Mouse (Mus musculus) liver, embryonic 16.5 days (tissue): ENCODE measurements around the gene Kalrn. TPM values are rescaled to one million over a fixed set of nuclear protein-coding genes. Genes with fewer than 3 reads are reported as not detected.

Source experiments
- ATAC-seq: fragments of 200-750 bp; cut with Nextera tagmentation; 2 replicates; pipeline ENCODE4 v1.8.0; 2017; ENCODE audit warnings: low read depth, mild to moderate bottlenecking, moderate number of reproducible peaks, moderate library complexity
- H3K27ac ChIP-seq: fragments of 300-500 bp; sonication (generic); 2 replicates; pipeline ENCODE4 v1.5.1; 2014; ENCODE audit warnings: mild to moderate bottlenecking, low read length
- H3K27me3 ChIP-seq: fragments of 300-500 bp; sonication (generic); 2 replicates; pipeline ENCODE4 v1.6.1; 2014; ENCODE audit warnings: low read depth, low read length, mixed read lengths; ENCODE audit not compliant: control insufficient read depth, insufficient read depth
- H3K36me3 ChIP-seq: fragments of 300-500 bp; sonication (generic); 2 replicates; pipeline ENCODE4 v1.6.1; 2014; ENCODE audit warnings: mild to moderate bottlenecking; ENCODE audit not compliant: control insufficient read depth, insufficient read depth
- H3K4me1 ChIP-seq: fragments of 300-500 bp; sonication (generic); 2 replicates; pipeline ENCODE4 v1.6.1; 2014; ENCODE audit warnings: low read depth, low read length, mixed read lengths; ENCODE audit not compliant: control insufficient read depth
- H3K4me2 ChIP-seq: fragments of 300-500 bp; sonication (generic); 2 replicates; pipeline ENCODE4 v1.6.1; 2014; ENCODE audit warnings: low read depth, low read length, mixed read lengths
- H3K4me3 ChIP-seq: fragments of 300-500 bp; sonication (generic); 2 replicates; pipeline ENCODE4 v1.5.1; 2014; ENCODE audit warnings: low read depth, mild to moderate bottlenecking, low read length
- H3K9ac ChIP-seq: fragments of 300-500 bp; sonication (generic); 2 replicates; pipeline ENCODE4 v1.6.1; 2014; ENCODE audit warnings: low read depth, low read length
- H3K9me3 ChIP-seq: fragments of 300-500 bp; sonication (generic); replicated peaks from 2 replicates; pipeline ENCODE4 v1.6.1; 2016; ENCODE audit warnings: low read length; ENCODE audit not compliant: control insufficient read depth
- WGBS: fragments of 180-500 bp; shearing (Covaris S2); extraction: QIAGEN DNeasy Blood & Tissue Kit; methylation state at CpG from one replicate; pipeline ENCODE4 v1.1.7; 2014; ENCODE audit not compliant: insufficient replicate concordance; 5-methylcytosine and 5-hydroxymethylcytosine counted together
- polyA plus RNA-seq: library from polyadenylated mRNA; unstranded; fragments of >200 nt; fragmentation: Nextera tagmentation; extraction: Ambion mirVana; gene quantifications from 2 replicates; pipeline ENCODE4 v1.2.1, GENCODE M21; 2015

The Kalrn gene
- polyA plus RNA-seq, 1 experiment from 2014 or later, result 11.2 TPM

DNA sequence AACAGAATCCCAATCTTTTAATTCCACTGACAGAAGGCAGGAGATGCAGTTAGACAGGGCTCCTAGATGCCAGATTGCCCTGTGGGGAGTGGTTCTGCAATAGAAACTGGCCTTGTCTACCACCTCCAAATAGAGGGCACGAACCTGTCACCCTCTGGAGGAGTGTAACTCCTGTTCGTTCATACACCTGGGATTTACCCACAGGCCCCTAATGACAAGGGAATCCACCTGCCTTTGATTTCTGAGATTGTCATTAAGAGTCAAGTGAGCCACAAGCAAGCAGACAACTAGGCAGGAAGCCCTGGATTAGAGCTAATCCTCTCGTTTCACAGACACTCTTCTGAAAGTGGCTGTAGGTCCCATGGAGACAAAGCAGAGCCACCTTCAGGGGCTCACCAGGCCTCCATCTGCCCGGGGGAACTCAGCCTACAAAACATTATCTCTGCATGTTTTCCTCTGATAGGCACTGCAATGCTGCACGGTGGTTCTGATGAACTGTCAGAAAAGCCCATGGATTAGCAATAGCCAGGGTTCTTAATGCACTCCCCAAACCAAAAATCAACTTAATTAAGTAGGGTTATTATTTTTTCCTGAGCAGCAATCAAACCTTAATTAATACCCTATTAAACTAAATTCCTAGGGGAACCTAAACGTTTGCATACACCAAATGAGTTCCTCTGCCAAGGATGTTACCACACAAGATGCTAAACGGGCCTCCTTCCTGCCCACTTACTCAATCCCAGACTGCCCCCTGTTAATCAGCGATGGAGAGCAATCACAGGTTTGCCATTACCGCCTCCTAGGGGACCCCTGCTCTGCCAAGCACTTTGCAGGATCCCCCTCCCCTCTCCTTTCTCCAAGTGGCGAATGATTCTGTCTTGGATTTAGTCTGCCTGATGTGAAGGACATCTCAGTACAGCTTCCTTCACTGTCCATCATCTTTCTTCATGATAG, 312.1 kb downstream of the Kalrn start:
- H3K9me3 ChIP-seq, result no peaks in the 10 kb centered on the region
- 36% methylated on average over 10 of the region's 10 CpGs for WGBS

DNA sequence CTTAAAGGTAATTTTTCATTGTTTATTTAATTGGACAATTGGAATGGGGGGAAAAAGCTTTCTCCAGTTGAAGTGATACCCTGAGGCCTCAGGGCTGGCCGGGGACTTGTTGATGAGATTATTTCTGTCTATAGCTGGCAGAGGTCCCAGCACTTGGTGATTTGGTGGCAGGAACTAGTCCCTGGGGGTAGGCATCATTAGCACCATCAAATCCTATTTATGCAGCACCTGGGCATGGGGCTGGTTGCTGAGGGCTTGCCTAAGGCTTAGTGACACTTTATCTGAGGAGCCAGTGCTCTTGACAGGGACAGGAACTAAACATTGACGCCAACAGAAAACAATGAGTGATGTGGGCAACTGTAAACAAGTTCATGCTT, 318.7 kb downstream of the Kalrn start:
- 36% methylated on average over 2 of the region's 2 CpGs for WGBS
- no peaks in the 10 kb centered on the region for H3K36me3 ChIP-seq

More for the DNA sequence above, 312.1 kb downstream of the Kalrn start:
- Histone ChIP-seq H3K27me3 (no peaks in the 10 kb centered on the region), H3K4me3 (no peak overlapping the region), H3K4me2 (no peak overlapping the region), H3K27ac (no peak overlapping the region), H3K36me3 (no peaks in the 10 kb centered on the region), H3K4me1 (no peaks in the 10 kb centered on the region), H3K9ac (no peak overlapping the region)
- ATAC-seq, result no peak

DNA sequence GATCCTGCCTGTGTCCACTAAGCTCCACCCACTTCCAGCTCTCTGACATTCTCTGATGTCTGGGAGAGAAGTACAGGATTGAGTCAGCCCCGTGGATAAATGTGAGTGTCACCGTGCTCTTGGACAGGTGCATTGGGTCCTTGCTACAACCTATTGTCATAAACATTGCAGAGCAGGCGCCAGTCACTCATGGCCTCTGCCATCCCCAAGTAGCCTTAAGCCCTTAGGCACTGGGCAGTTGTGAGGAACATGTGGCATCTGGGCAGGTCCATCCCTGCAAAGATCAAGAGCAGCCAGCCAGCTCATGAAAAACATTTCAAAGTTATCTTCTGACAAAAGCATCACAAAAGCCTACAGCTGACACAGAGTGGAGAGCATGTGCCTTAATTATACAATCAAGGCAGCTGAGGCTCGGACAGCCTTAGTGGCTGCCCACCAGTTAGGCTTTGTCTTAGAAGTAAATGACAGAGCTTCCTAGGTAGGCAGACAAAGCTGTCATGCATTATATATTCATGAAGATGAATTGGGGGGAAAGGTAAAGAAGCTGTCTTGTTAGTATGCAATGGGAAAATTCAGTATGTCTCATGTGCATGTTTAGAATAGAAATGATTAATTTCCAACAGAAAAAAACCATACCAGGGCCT, 319.2 kb downstream of the Kalrn start:
- ATAC-seq, result no peak
- WGBS, result 49% methylated on average over 4 of the region's 4 CpGs
- Histone ChIP-seq H3K36me3 (no peaks in the 10 kb centered on the region), H3K4me2 (no peak overlapping the region), H3K27ac (no peak overlapping the region), H3K4me3 (no peak overlapping the region), H3K9me3 (no peaks in the 10 kb centered on the region), H3K27me3 (no peaks in the 10 kb centered on the region), H3K9ac (no peak overlapping the region), H3K4me1 (no peaks in the 10 kb centered on the region)

More for the DNA sequence above, 318.7 kb downstream of the Kalrn start:
- Histone ChIP-seq H3K27ac (no peak overlapping the region), H3K4me3 (no peak overlapping the region), H3K9ac (no peak overlapping the region), H3K27me3 (no peaks in the 10 kb centered on the region), H3K4me2 (no peak overlapping the region), H3K4me1 (no peaks in the 10 kb centered on the region), H3K9me3 (no peaks in the 10 kb centered on the region)
- no peak for ATAC-seq

DNA sequence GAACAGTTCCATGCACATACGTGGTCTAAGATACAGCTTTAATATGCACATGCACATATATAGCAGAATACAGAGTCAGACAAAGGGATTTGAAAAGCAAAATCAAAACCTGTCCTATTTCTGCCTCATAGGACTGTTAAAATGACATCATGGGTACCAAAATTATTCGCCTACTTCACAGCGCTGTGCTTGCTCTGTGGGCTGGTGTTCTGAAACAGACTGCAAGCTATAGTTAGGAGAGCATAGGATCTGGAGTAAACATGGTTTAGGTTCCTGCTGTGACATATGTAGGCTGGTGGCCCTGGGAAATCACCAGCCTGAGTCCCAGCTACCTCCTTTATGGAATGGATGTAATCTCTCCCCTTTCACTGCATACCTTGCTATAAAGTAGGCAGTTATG, 320.7 kb downstream of the Kalrn start:
- Histone ChIP-seq H3K27me3 (no peaks in the 10 kb centered on the region), H3K4me2 (no peak overlapping the region), H3K9ac (no peak overlapping the region), H3K36me3 (no peaks in the 10 kb centered on the region), H3K9me3 (no peaks in the 10 kb centered on the region), H3K4me3 (no peak overlapping the region), H3K4me1 (no peaks in the 10 kb centered on the region), H3K27ac (no peak overlapping the region)
- no peak for ATAC-seq
- whole genome bisulfite sequencing, result 71% methylated on average over 3 of the region's 3 CpGs

DNA sequence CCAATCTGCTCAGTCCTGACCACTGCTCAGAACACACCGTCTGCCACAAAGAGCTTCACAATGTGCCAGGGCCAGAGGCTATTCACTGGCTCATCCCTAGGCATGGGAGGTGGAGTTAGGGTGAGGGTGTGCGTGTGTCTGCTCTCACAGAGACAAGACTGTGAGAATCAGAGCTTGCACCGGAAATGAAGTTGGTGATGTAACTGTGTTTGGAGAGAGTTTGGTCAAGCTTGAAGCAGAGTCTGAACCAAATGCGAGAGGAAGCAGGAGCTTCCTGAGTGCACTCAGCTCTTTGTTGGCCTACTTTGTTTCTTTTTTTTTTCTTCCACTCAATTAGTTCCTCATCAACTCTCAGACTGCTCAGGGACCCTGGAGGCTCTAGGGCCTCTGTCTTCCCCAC, 325.1 kb downstream of the Kalrn start:
- Histone ChIP-seq H3K9me3 (no peaks in the 10 kb centered on the region), H3K27ac (no peak overlapping the region), H3K27me3 (no peaks in the 10 kb centered on the region), H3K4me1 (no peaks in the 10 kb centered on the region), H3K36me3 (no peaks in the 10 kb centered on the region), H3K4me2 (no peak overlapping the region), H3K9ac (no peak overlapping the region), H3K4me3 (no peak overlapping the region)
- ATAC-seq, result no peak
- WGBS, result 18% methylated on average over 4 of the region's 4 CpGs

GRCm38 (mm10) chr16:34241936-34242729, 331.2 kb downstream of the Kalrn start:
- ATAC-seq, result no peak
- Histone ChIP-seq H3K9ac (no peak overlapping the region), H3K4me3 (no peak overlapping the region), H3K27ac (no peak overlapping the region), H3K4me2 (no peak overlapping the region), H3K36me3 (no peaks in the 10 kb centered on the region), H3K27me3 (no peaks in the 10 kb centered on the region), H3K9me3 (no peaks in the 10 kb centered on the region), H3K4me1 (no peaks in the 10 kb centered on the region)
- 81% methylated on average over 16 of the region's 16 CpGs for WGBS

- H3K4me1 ChIP-seq, result no peaks in the 10 kb centered on the region
- H3K27ac ChIP-seq, result no peak overlapping the region
- WGBS, result 62% methylated on average over 4 of the region's 4 CpGs
- H3K4me2 ChIP-seq, result no peak overlapping the region
- H3K27me3 ChIP-seq, result no peaks in the 10 kb centered on the region
- ATAC-seq, result no peak
- H3K36me3 ChIP-seq, result no peaks in the 10 kb centered on the region
- H3K9ac ChIP-seq, result no peak overlapping the region
- H3K4me3 ChIP-seq, result no peak overlapping the region
- no peaks in the 10 kb centered on the region for H3K9me3 ChIP-seq
Observed at GRCm38 (mm10) chr16:34239618-34240017, 333.7 kb downstream of the Kalrn start.

DNA sequence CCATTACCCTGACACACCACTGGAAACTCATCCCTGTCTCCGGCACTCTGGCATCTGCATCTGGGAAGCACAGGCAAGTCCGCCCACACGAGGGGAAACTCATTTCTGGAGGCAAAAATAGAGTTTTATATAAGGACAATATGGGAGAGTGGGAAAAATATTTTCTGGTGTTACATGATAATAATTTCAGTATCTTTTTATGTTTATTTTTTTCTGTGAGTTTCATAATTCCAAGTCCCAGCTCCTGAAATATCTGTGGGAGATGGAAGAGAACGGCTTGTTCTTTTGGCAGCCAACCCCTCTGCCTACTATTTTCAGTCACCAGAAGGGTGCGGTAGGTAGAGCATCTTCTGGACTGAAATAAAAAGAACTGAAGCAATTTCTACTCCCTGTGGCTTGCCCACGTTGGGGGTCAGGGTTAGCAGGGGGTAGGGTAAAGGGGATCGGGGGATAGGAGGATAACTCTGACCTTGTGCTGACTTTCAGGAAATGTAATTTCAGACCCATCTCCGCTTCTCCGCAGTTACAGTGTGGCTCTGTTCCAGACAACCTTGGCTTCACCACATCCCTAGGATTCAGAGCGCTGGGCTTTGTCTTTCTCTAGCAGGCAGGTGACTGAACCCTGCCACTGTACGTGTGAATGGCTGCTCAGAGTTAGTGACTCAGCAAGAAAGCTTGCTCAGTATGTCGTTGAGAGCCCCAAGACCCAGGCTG, 336.3 kb downstream of the Kalrn start:
- Histone ChIP-seq H3K4me2 (no peak overlapping the region), H3K27ac (no peak overlapping the region), H3K9ac (no peak overlapping the region), H3K4me3 (no peak overlapping the region), H3K27me3 (no peaks in the 10 kb centered on the region), H3K9me3 (no peaks in the 10 kb centered on the region), H3K36me3 (no peaks in the 10 kb centered on the region), H3K4me1 (no peaks in the 10 kb centered on the region)
- ATAC-seq, result no peak
- WGBS, result 62% methylated on average over 12 of the region's 12 CpGs
